Mouse (Mus musculus) retina, adult 2 months (tissue): ENCODE results near the gene Zfp993.
"Not testable (repeated sequence)": the region's sequence is repeated elsewhere in the genome, so short reads cannot be mapped to it uniquely, and the experiment has no call there.

Source experiments
- DNase-seq: peaks from one replicate; pipeline ENCODE4 v3.0.0-alpha.2; 2012; ENCODE audit warnings: low read depth, low spot score

Gene Zfp993

DNA sequence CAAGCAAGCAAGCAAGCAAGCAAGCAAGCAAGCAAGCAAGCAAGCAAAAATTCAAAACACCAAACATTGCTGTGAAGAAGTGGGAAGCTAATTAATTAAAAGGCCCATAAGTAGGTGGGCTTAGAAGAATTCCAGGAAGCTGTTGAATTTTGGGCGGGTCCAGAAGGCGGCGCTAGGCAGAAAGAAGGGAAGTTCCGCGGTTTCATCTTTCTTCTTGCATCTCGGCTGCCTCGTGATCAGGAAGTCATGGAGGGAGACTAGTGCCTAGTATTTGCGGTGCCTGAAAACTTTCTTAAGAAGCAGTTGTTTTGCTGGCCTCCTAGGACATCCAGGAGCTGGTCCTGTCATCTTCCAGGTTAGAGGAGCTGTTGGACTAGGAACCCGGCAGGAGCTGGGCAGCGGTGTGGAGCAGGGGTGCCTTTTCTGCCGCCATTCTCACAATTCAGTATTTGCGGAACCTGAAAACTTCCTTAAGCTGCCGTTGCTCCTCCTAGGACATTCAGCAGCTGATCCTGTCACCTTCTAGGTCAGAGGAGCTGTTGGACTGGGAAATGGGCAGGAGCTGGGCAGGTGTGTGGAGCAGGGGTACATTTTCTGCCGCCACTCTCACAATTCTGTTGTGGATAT lies at the start of gene Zfp993:
Zfp993 (plus strand) TSS at position 188 of the 627 bp plus-strand sequence.
- not testable (repeated sequence) for DNase-seq

GRCm38 (mm10) chr4:146579905-146580873 lies 30.6 kb upstream of the Zfp993 start:
- not testable (repeated sequence) for DNase-seq

DNA sequence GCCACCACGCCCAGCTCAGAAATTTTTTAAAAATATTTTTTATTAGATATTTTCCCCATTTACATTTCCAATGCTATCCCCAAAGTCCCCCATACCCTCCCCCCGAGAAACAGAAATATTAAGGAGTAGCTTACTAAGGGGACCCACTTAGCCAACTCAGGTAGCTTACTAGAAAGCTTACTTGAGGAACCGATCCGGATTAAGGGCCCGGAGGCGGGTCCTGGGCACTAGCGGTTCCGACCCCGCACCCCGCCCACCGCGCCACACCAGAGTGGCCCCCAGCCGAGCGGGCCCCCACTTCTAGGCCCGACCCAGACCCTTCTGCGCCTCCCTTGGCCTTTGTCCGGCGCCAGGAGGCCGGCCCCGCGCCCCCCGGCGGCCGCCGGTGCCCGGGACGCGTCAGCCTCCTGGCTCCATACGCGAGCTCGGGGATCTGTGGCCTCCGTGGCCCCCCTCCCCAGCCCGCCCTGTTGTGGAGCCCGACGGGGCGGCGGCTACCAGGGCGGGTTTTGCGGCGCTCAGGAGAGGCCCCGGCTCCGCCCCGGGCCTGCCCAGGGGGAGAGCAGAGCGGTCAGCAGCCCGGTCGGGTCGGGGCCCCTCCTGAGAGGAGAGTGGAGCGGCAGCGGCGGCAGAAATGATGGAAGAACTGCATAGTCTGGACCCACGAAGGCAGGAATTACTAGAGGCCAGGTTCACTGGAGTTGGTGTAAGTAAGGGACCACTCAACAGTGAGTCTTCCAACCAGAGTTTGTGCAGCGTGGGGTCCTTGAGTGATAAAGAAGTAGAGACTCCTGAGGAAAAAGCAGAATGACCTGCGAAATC lies 7.0 kb upstream of the Zfp993 start:
- DNase-seq = not testable (repeated sequence)

DNA sequence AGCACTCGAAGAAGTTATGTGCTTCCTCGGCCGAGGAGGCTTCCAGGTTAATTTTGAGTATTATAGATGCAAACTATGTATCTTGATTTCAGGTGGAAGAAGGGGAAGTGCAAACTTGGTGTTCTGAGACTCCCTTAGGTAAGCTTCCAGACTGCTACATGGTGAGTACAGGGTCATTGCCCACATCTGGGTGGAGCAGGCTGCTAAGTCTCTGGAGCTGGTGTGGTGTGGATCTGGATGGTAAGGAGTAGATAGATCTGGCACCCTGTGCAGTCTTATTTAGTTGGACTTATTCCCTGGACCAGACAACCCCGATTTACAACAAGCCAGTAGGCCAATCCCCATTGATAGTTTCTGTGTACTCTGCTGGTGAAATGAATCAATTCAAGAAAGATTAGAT lies 33.6 kb downstream of the Zfp993 start:
- DNase-seq = not testable (repeated sequence)

DNA sequence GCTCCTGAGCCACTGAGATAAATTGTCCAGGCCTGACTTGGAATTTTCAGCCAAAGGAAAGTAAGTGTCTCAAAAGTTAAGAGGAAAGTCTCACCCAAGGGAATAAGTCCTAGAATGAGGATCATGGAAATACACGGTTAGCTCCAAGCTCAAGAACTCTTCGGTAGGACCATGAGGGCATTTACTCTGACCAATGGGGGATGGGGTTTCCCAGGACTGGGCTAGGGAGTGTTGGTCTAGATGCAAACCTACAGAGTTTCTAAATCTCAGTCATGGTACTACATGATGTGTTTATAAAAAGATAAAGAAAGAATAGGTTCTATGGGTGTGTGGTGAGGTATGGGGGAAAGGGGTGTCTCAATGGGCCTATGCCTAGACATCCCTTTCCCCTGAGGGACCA lies 38.9 kb downstream of the Zfp993 start:
- not testable (repeated sequence) for DNase-seq

DNA sequence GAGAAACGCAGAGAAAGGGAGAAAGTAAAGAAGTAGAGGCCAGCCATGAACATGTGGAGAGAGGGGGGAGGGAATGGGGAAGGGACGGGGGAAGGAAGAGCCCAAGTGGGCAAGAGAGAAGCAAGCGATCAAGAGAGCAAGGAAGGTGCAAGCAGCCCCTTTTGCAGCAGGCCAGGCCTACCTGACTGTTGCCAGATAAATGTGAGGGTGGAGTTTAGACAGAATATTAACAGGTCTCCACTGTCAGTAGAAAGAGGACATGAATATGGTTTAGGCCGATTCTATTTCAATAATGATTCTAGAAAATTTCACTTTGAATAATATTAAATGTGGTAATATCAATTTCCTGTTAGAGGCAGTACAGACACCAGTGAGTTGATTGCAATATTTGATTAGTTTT lies 39.4 kb downstream of the Zfp993 start:
- not testable (repeated sequence) for DNase-seq

GRCm38 (mm10) chr4:146650639-146651038 lies 39.9 kb downstream of the Zfp993 start:
- not testable (repeated sequence) for DNase-seq
